Mouse (Mus musculus): ENCODE data around the gene Rxra. TPM values are rescaled to one million over a fixed set of nuclear protein-coding genes. Genes with fewer than 3 reads are reported as not detected.
A peak's percentile ranks its signal among the peaks of the same experiment; 100 is the strongest.

Gene Rxra
- total and polyA plus RNA-seq, 2 experiments from 2014 or later = 2.1 to 19.3 TPM

GRCm38 (mm10) chr2:27699574-27699973 is 23.3 kb downstream of the Rxra start:
- H3K4me1 ChIP-seq (ENCODE audit: insufficient read depth) = peaks cover 8% of the 10 kb centered on the region
- no peak overlapping the region for H3K9ac ChIP-seq
- H3K4me3 ChIP-seq (ENCODE audit: low read depth, low read length) = no peak overlapping the region
- no peaks in the 10 kb centered on the region for H3K9me3 ChIP-seq (ENCODE audit: low read length)
- peak; percentile 72 for DNase-seq
- H3K36me3 ChIP-seq (ENCODE audit: insufficient read depth) = no peaks in the 10 kb centered on the region
- no peak overlapping the region for H3K27ac ChIP-seq (ENCODE audit: low read depth, low read length)
- peak; percentile 90 for ATAC-seq
- H3K4me2 ChIP-seq (ENCODE audit: low read depth) = no peak overlapping the region
- no peaks in the 10 kb centered on the region for H3K27me3 ChIP-seq (ENCODE audit: insufficient read depth, low read length)
- TF ChIP-seq CTCF (IDR thresholded peaks at IDR 0.05; ENCODE audit: low read depth) = peak; percentile 29; the same call in 1 of the 2 replicates
- 10% methylated on average over 7 of the region's 7 CpGs for WGBS

GRCm38 (mm10) chr2:27702283-27702682 is 26.0 kb downstream of the Rxra start:
- peaks cover 8% of the 10 kb centered on the region for H3K4me1 ChIP-seq (ENCODE audit: insufficient read depth)
- no peak for TF ChIP-seq CTCF (IDR thresholded peaks at IDR 0.05; ENCODE audit: low read depth)
- no peaks in the 10 kb centered on the region for H3K36me3 ChIP-seq (ENCODE audit: insufficient read depth)
- DNase-seq (no peak), ATAC-seq (no peak)
- H3K9me3 ChIP-seq (ENCODE audit: low read length) = no peaks in the 10 kb centered on the region
- no peak overlapping the region for H3K9ac ChIP-seq
- no peak overlapping the region for H3K4me2 ChIP-seq (ENCODE audit: low read depth)
- WGBS = 61% methylated on average over 3 of the region's 3 CpGs
- no peak overlapping the region for H3K4me3 ChIP-seq (ENCODE audit: low read depth, low read length)
- no peak overlapping the region for H3K27ac ChIP-seq (ENCODE audit: low read depth, low read length)
- no peaks in the 10 kb centered on the region for H3K27me3 ChIP-seq (ENCODE audit: insufficient read depth, low read length)

GRCm38 (mm10) chr2:27702904-27703666 is 26.8 kb downstream of the Rxra start:
- no peaks in the 10 kb centered on the region for H3K9me3 ChIP-seq (ENCODE audit: low read length)
- no peak overlapping the region for H3K4me2 ChIP-seq (ENCODE audit: low read depth)
- H3K27me3 ChIP-seq (ENCODE audit: insufficient read depth, low read length) = no peaks in the 10 kb centered on the region
- no peak overlapping the region for H3K27ac ChIP-seq (ENCODE audit: low read depth, low read length)
- DNase-seq (no peak), ATAC-seq (no peak)
- peaks cover 8% of the 10 kb centered on the region for H3K4me1 ChIP-seq (ENCODE audit: insufficient read depth)
- WGBS = 85% methylated on average over 10 of the region's 10 CpGs
- no peak overlapping the region for H3K4me3 ChIP-seq (ENCODE audit: low read depth, low read length)
- H3K9ac ChIP-seq = no peak overlapping the region
- no peaks in the 10 kb centered on the region for H3K36me3 ChIP-seq (ENCODE audit: insufficient read depth)
- TF ChIP-seq CTCF (IDR thresholded peaks at IDR 0.05; ENCODE audit: low read depth) = no peak

GRCm38 (mm10) chr2:27703852-27704640 is 27.8 kb downstream of the Rxra start:
- TF ChIP-seq CTCF (IDR thresholded peaks at IDR 0.05; ENCODE audit: low read depth) = no peak
- Histone ChIP-seq H3K4me2 (ENCODE audit: low read depth) (no peak overlapping the region), H3K4me3 (ENCODE audit: low read depth, low read length) (no peak overlapping the region), H3K36me3 (ENCODE audit: insufficient read depth) (no peaks in the 10 kb centered on the region), H3K4me1 (ENCODE audit: insufficient read depth) (peaks cover 8% of the 10 kb centered on the region), H3K27me3 (ENCODE audit: insufficient read depth, low read length) (no peaks in the 10 kb centered on the region), H3K9ac (no peak overlapping the region), H3K9me3 (ENCODE audit: low read length) (no peaks in the 10 kb centered on the region), H3K27ac (ENCODE audit: low read depth, low read length) (no peak overlapping the region)
- DNase-seq = no peak
- ATAC-seq = no peak
- 71% methylated on average over 9 of the region's 9 CpGs for WGBS

GRCm38 (mm10) chr2:27704641-27705040 is 28.4 kb downstream of the Rxra start:
- Histone ChIP-seq H3K4me3 (ENCODE audit: low read depth, low read length) (no peak overlapping the region), H3K4me2 (ENCODE audit: low read depth) (no peak overlapping the region), H3K4me1 (ENCODE audit: insufficient read depth) (peaks cover 6% of the 10 kb centered on the region), H3K27me3 (ENCODE audit: insufficient read depth, low read length) (no peaks in the 10 kb centered on the region), H3K9ac (no peak overlapping the region), H3K27ac (ENCODE audit: low read depth, low read length) (no peak overlapping the region), H3K9me3 (ENCODE audit: low read length) (no peaks in the 10 kb centered on the region), H3K36me3 (ENCODE audit: insufficient read depth) (no peaks in the 10 kb centered on the region)
- no peak for DNase-seq
- 88% methylated on average over 3 of the region's 3 CpGs for WGBS
- no peak for ATAC-seq
- TF ChIP-seq CTCF (IDR thresholded peaks at IDR 0.05; ENCODE audit: low read depth) = no peak

GRCm38 (mm10) chr2:27710871-27711382 is 34.7 kb downstream of the Rxra start:
- no peak overlapping the region for H3K27ac ChIP-seq (ENCODE audit: low read depth, low read length)
- H3K9ac ChIP-seq = no peak overlapping the region
- no peaks in the 10 kb centered on the region for H3K27me3 ChIP-seq (ENCODE audit: insufficient read depth, low read length)
- DNase-seq = no peak
- no peak overlapping the region for H3K4me3 ChIP-seq (ENCODE audit: low read depth, low read length)
- H3K36me3 ChIP-seq (ENCODE audit: insufficient read depth) = no peaks in the 10 kb centered on the region
- TF ChIP-seq CTCF (IDR thresholded peaks at IDR 0.05; ENCODE audit: low read depth) = no peak
- no peaks in the 10 kb centered on the region for H3K9me3 ChIP-seq (ENCODE audit: low read length)
- no peak overlapping the region for H3K4me2 ChIP-seq (ENCODE audit: low read depth)
- no peak for ATAC-seq
- no peaks in the 10 kb centered on the region for H3K4me1 ChIP-seq (ENCODE audit: insufficient read depth)
- WGBS = 43% methylated on average over 3 of the region's 3 CpGs

GRCm38 (mm10) chr2:27712626-27713025 is 36.4 kb downstream of the Rxra start:
- DNase-seq (no peak), ATAC-seq (no peak)
- WGBS = 94% methylated on average over 5 of the region's 5 CpGs

More at GRCm38 (mm10) chr2:27712626-27713025, 36.4 kb downstream of the Rxra start:
- no peak overlapping the region for H3K9ac ChIP-seq
- no peak overlapping the region for H3K4me3 ChIP-seq (ENCODE audit: low read depth, low read length)
- no peak overlapping the region for H3K4me2 ChIP-seq (ENCODE audit: low read depth)
- no peak overlapping the region for H3K27ac ChIP-seq (ENCODE audit: low read depth, low read length)
- no peak for TF ChIP-seq CTCF (IDR thresholded peaks at IDR 0.05; ENCODE audit: low read depth)
- no peaks in the 10 kb centered on the region for H3K36me3 ChIP-seq (ENCODE audit: insufficient read depth)
- no peaks in the 10 kb centered on the region for H3K27me3 ChIP-seq (ENCODE audit: insufficient read depth, low read length)
- H3K4me1 ChIP-seq (ENCODE audit: insufficient read depth) = no peaks in the 10 kb centered on the region
- no peaks in the 10 kb centered on the region for H3K9me3 ChIP-seq (ENCODE audit: low read length)

Measured in forebrain, postnatal 0 days (tissue).